Mouse (Mus musculus) forebrain, postnatal 0 days (tissue): ENCODE results near the gene Cacybp. TPM values are rescaled to one million over a fixed set of nuclear protein-coding genes. Genes with fewer than 3 reads are reported as not detected.

Experiments
- ATAC-seq: fragments of 200-750 bp; cut with Nextera tagmentation; 2 replicates; pipeline ENCODE4 v1.8.0; 2017; ENCODE audit warnings: mild to moderate bottlenecking, moderate library complexity
- DNase-seq: peaks from one replicate; pipeline ENCODE4 v3.0.0-alpha.2; 2015
- H3K27ac ChIP-seq: fragments of 300-500 bp; sonication (generic); 2 replicates; pipeline ENCODE4 v1.5.1; 2014; ENCODE audit warnings: low read depth, mild to moderate bottlenecking, antibody characterized with exemption, low read length, moderate library complexity, mixed read lengths
- H3K27me3 ChIP-seq: fragments of 300-500 bp; sonication (generic); 2 replicates; pipeline ENCODE4 v1.6.1; 2014; ENCODE audit warnings: mild to moderate bottlenecking, low read length, mixed read lengths; ENCODE audit not compliant: insufficient read depth
- H3K36me3 ChIP-seq: fragments of 300-500 bp; sonication (generic); 2 replicates; pipeline ENCODE4 v1.6.1; 2014; ENCODE audit warnings: mild to moderate bottlenecking, moderate library complexity; ENCODE audit not compliant: insufficient read depth
- H3K4me1 ChIP-seq: fragments of 300-500 bp; sonication (generic); 2 replicates; pipeline ENCODE4 v1.6.1; 2014; ENCODE audit warnings: antibody characterized with exemption; ENCODE audit not compliant: insufficient read depth
- H3K4me2 ChIP-seq: fragments of 300-500 bp; sonication (generic); 2 replicates; pipeline ENCODE4 v1.6.1; 2014; ENCODE audit warnings: low read depth, mild to moderate bottlenecking, moderate library complexity
- H3K4me3 ChIP-seq: fragments of 300-500 bp; sonication (generic); 2 replicates; pipeline ENCODE4 v1.5.1; 2014; ENCODE audit warnings: low read depth, low read length, mixed read lengths
- H3K9ac ChIP-seq: fragments of 300-500 bp; sonication (generic); 2 replicates; pipeline ENCODE4 v1.6.1; 2014; ENCODE audit warnings: mild to moderate bottlenecking
- H3K9me3 ChIP-seq: fragments of 300-500 bp; sonication (generic); 2 replicates; pipeline ENCODE4 v1.6.1; 2016; ENCODE audit warnings: low read length
- CTCF ChIP-seq: sonication (generic); IDR thresholded peaks from 2 replicates; pipeline ENCODE4 v1.5.1; 2016; ENCODE audit warnings: antibody characterized with exemption, control low read depth, low read depth
- WGBS: fragments of 180-500 bp; shearing (Covaris S2); extraction: QIAGEN DNeasy Blood & Tissue Kit; methylation state at CpG from one replicate; pipeline ENCODE4 v1.1.7; 2014; 5-methylcytosine and 5-hydroxymethylcytosine counted together
- polyA plus RNA-seq: library from polyadenylated mRNA; unstranded; fragments of >200 nt; fragmentation: Nextera tagmentation; extraction: Ambion mirVana; gene quantifications from 2 replicates; pipeline ENCODE4 v1.2.1, GENCODE M21; 2015
- total RNA-seq: library from RNA; depleted of rRNA; stranded (reverse); fragments of >200 nt; gene quantifications from 2 replicates; pipeline ENCODE4 v1.2.3, GENCODE M21; 2014

Gene Cacybp
- total and polyA plus RNA-seq, 2 experiments from 2014 or later = 124 to 294 TPM

DNA sequence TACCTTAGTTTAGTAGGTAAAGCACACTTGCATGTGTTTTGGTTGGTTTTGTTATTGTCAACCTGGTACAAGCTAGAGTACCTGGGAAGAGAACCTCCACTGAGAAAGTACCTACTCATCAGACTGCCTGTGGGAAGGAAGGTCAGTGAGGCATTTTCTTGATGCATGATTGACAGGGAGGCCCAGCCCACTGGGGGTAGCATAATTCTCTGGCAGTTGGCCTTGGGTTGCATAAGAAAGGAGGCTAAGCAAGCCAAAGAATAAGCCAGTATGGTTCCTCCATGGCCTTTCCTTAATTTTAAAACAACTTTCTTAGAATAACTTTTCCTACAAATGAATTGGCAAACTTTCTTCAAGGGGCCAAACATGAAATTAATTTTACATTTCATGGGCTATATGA lies 7.2 kb downstream of the Cacybp start:
- peaks cover 55% of the 10 kb centered on the region for H3K36me3 ChIP-seq
- H3K4me2 ChIP-seq = no peak overlapping the region
- H3K27ac ChIP-seq = no peak overlapping the region
- DNase-seq (no peak), ATAC-seq (no peak)
- no peak overlapping the region for H3K4me3 ChIP-seq
- H3K9ac ChIP-seq = no peak overlapping the region
- peaks cover 4% of the 10 kb centered on the region; the same call in 1 of the 2 replicates for H3K4me1 ChIP-seq
- H3K27me3 ChIP-seq = no peaks in the 10 kb centered on the region
- TF ChIP-seq CTCF = no peak
- H3K9me3 ChIP-seq = no peaks in the 10 kb centered on the region

DNA sequence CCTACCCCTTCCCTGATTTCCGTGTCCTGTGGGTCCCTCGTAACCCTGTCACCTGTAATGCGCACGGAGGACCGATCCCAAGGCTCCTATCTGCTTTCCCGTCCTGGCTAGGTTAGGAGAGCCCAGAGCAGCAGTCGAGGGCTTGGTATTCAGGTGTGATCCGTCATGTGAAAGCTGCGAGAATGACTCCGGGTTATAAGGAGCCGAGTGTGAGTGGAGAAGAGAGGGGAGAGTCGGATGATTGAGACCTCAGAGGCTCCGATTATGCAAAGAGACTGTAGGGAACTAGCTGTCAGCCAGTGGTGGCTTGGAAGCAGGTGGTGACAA lies 17.4 kb downstream of the Cacybp start:
- WGBS = under 1% methylated on average over 13 of the region's 13 CpGs
- Histone ChIP-seq H3K4me2 (peak overlapping the region; percentile 71), H3K4me3 (peak overlapping the region; percentile 90), H3K9ac (peak overlapping the region; percentile 88), H3K36me3 (peaks cover 19% of the 10 kb centered on the region), H3K27me3 (no peaks in the 10 kb centered on the region), H3K27ac (peak overlapping the region; percentile 89), H3K4me1 (0 out of 2 replicates have a peak, but pooled peaks cover 6% of the 10 kb centered on the region), H3K9me3 (no peaks in the 10 kb centered on the region)
- DNase-seq (no peak), ATAC-seq (peak; percentile 36)
- TF ChIP-seq CTCF = no peak

DNA sequence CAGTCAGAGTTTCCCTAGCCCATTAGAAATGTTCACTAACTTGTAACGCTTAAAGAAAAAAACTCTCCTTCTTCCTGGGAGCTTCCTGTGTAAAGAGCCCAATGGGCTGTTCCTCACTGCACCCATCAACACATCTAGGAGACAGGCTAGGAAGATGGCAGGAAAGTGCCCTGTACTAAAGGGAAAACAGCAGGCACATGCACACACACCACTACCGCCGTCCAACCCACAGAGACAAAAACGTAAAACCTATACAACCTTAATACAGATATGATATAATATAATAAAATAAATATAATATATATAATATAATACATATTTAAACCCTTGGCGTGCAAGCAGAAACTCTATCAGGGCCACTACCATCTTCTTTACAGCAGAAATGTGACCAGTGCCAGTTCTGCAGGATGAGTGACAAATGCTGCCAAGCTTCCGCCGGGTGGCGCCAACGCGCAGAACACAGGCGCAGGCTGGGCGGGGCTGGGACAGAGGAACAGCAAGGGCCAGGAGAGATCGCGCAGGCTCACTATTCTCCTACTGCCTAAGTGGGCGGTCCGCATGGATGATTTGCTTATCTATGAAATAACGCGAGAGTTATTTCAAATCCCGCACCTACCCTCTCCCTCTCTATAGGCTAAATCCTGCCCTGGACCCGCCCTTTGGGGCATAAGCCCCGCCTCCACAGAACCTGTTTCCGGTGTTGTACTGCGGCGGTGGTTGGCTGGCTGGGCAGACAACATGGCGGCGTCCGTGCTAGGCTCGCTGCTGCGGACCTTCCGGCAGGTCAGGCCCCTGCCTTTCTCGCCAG lies 17.9 kb downstream of the Cacybp start, which contains the start of gene Mrps14:
Mrps14 (plus strand) TSS at position 687 of the 808 bp plus-strand sequence.
- Histone ChIP-seq H3K9ac (peak within 1 kb of the TSS; percentile 88), H3K36me3 (peaks cover 19% of the 10 kb centered on the region; the same call in 1 of the 2 replicates), H3K9me3 (no peaks in the 10 kb centered on the region), H3K4me2 (peak within 1 kb of the TSS; percentile 71), H3K4me3 (peak within 1 kb of the TSS; percentile 90), H3K27me3 (no peaks in the 10 kb centered on the region), H3K4me1 (0 out of 2 replicates have a peak, but pooled peaks cover 6% of the 10 kb centered on the region), H3K27ac (peak within 1 kb of the TSS; percentile 89)
- WGBS = 7% methylated on average over 31 of the region's 31 CpGs
- peak; percentile 88 for TF ChIP-seq CTCF
- ATAC-seq (peak; percentile 99), DNase-seq (peak; percentile 99)

DNA sequence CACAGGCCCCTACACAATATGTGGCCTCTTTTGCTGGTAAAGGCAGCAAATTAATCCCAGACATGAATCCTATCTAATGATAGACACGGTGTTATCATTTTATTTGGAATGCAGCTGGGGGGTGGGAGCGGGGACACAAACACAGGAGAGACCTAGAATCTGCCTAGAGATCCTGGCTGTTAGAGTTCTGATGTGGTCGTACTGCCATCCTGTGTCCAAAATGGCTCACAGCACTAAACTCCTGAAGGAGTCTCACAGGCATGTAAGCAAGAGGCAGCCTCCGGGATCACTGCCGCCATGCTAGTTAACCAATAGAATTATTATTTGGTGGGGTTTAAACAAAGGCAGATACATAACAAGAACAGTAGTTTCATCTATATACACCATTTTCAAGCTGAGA lies 28.2 kb downstream of the Cacybp start:
- H3K4me2 ChIP-seq = peak overlapping the region; percentile 24; the same call in 1 of the 2 replicates
- no peaks in the 10 kb centered on the region for H3K4me1 ChIP-seq
- WGBS = 12% methylated on average over 5 of the region's 5 CpGs
- no peak overlapping the region for H3K27ac ChIP-seq
- no peak overlapping the region for H3K4me3 ChIP-seq
- no peak overlapping the region for H3K9ac ChIP-seq
- H3K9me3 ChIP-seq = no peaks in the 10 kb centered on the region
- ATAC-seq (peak; percentile 97), DNase-seq (peak; percentile 89)
- TF ChIP-seq CTCF = peak; percentile 93
- no peaks in the 10 kb centered on the region for H3K27me3 ChIP-seq
- no peaks in the 10 kb centered on the region for H3K36me3 ChIP-seq

DNA sequence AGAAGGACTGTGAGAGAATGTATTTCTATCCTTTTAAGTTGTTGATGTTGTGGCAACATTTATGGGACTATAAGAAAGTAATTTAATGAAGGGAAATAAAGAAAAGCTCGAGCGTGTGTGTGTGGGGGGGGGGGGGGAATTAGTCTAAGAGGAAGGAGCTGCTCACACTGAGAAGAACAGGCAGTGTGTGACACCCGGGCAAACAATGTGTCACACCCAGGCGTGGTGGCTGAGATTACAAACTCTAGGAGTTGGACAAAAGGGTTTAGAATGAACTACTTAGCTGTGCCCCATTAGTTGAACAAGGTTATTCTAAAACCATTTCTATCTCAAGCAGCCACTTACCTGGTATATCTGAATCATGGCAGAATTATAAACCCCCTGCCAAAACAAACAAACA lies 31.5 kb downstream of the Cacybp start:
- no peak for TF ChIP-seq CTCF
- DNase-seq (no peak), ATAC-seq (no peak)
- no peak overlapping the region for H3K9ac ChIP-seq
- no peak overlapping the region for H3K4me2 ChIP-seq
- no peak overlapping the region for H3K27ac ChIP-seq
- H3K36me3 ChIP-seq = no peaks in the 10 kb centered on the region
- H3K9me3 ChIP-seq = no peaks in the 10 kb centered on the region
- no peaks in the 10 kb centered on the region for H3K27me3 ChIP-seq
- no peaks in the 10 kb centered on the region; the same call in 1 of the 2 replicates for H3K4me1 ChIP-seq
- H3K4me3 ChIP-seq = no peak overlapping the region
- WGBS = 57% methylated on average over 4 of the region's 4 CpGs

DNA sequence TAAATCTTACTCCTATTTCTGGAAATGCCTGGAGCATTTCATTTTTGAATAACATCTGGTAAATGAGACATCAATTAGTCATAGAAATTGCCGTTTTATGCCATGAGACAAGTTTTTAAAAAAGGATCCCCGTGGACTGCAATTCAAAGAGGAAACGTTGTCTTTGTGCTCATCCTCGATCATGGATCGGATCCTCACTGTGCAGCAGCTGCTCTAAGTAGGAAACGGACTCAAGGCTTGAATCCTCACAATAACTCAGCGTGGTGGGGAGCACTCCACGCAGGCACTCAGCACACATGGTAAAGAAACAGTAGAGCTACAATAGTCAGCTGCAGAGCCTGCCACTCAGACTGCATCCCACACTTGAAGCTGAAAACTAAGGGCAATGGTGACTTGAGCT lies 35.8 kb downstream of the Cacybp start:
- no peaks in the 10 kb centered on the region; the same call in 1 of the 2 replicates for H3K4me1 ChIP-seq
- DNase-seq = no peak
- ATAC-seq = peak; percentile 48
- no peak overlapping the region for H3K4me2 ChIP-seq
- no peaks in the 10 kb centered on the region for H3K36me3 ChIP-seq
- no peak overlapping the region for H3K4me3 ChIP-seq
- 61% methylated on average over 8 of the region's 8 CpGs for WGBS
- TF ChIP-seq CTCF = no peak
- no peaks in the 10 kb centered on the region for H3K27me3 ChIP-seq
- peak overlapping the region; percentile 50; the same call in 1 of the 2 replicates for H3K27ac ChIP-seq
- H3K9me3 ChIP-seq = no peaks in the 10 kb centered on the region
- H3K9ac ChIP-seq = no peak overlapping the region

DNA sequence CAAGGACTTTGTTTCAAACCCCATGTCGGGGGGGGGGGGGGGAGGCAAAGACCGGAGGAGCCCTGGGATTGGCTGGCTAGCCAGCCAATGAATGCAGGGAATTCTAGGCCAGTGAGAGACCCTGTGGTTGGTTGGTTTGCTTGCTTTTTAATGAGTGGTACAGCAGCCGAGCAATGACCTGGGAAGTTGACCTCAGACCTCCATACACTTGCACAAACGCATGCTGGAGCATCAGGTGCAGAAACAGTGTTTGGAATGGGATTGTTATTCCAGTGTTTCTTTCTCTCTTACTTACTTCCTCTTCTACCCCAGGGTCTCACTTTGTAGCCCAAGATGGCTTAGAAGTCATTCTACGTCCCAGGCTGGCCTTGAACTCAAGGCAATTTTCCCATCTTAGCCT lies 46.1 kb downstream of the Cacybp start:
- ATAC-seq = no peak
- H3K4me2 ChIP-seq = no peak overlapping the region
- no peaks in the 10 kb centered on the region for H3K9me3 ChIP-seq

More for the DNA sequence above, 46.1 kb downstream of the Cacybp start:
- Histone ChIP-seq H3K4me1 (no peaks in the 10 kb centered on the region), H3K36me3 (no peaks in the 10 kb centered on the region), H3K9ac (no peak overlapping the region), H3K4me3 (no peak overlapping the region), H3K27ac (no peak overlapping the region), H3K27me3 (no peaks in the 10 kb centered on the region)
- 77% methylated on average over 3 of the region's 5 CpGs for WGBS
- no peak for DNase-seq
- TF ChIP-seq CTCF = no peak
